Mouse (Mus musculus) erythroblast, embryonic 14.5 days (primary cell): Measurements from ENCODE around the gene Pde4b. TPM values are rescaled to one million over a fixed set of nuclear protein-coding genes. Genes with fewer than 3 reads are reported as not detected.

Experiments
- H3K27me3 ChIP-seq: 2 replicates; pipeline ENCODE4 v1.6.1; 2012; ENCODE audit warnings: inconsistent platforms; ENCODE audit not compliant: control insufficient read depth
- H3K36me3 ChIP-seq: 2 replicates; pipeline ENCODE4 v1.6.1; 2012; ENCODE audit warnings: mild to moderate bottlenecking, inconsistent platforms; ENCODE audit not compliant: control insufficient read depth
- H3K4me1 ChIP-seq: 2 replicates; pipeline ENCODE4 v1.6.1; 2012; ENCODE audit warnings: inconsistent platforms; ENCODE audit not compliant: control insufficient read depth
- H3K4me3 ChIP-seq: replicated peaks from 2 replicates; pipeline ENCODE3; 2012; ENCODE audit warnings: moderate library complexity, mild to moderate bottlenecking, inconsistent platforms
- H3K9me3 ChIP-seq: 2 replicates; pipeline ENCODE4 v1.6.1; 2012; ENCODE audit warnings: low read length, inconsistent platforms, mixed read lengths; ENCODE audit not compliant: control insufficient read depth
- GATA1 ChIP-seq: IDR thresholded peaks from 2 replicates; pipeline ENCODE4 v1.6.1; 2012; ENCODE audit warnings: low read length, inconsistent platforms, mixed read lengths
- TAL1 ChIP-seq: IDR thresholded peaks from 3 replicates; pipeline ENCODE4 v1.6.1; 2012; ENCODE audit warnings: low read length, inconsistent platforms, mixed read lengths
- polyA plus RNA-seq: library from polyadenylated mRNA; stranded (reverse); fragments of >175 nt; gene quantifications from 2 replicates; pipeline ENCODE4 v1.2.3, GENCODE M21; 2012

The Pde4b gene
- polyA plus RNA-seq, 1 experiment, result 0.08 TPM

DNA sequence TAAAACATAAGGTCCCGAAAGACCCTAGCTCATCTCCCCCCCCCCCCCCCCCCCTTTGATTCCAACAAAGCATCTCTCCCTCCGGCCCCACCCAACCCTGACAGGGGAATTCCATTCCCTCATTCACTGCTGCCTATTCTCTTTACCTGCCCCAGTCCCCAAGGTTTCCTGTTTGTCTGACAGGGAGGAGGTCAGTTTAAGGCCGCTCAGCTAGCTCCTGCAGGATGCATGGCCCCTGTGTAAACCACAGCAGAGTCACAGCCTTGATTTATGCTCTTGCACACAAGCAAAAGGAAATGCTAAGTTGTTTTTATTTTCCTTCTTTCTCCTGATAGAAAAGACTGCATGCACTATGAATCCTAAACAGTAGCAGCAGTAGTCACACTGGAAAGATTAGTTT, 516.6 kb downstream of the Pde4b start:
- Histone ChIP-seq H3K4me1 (no peaks in the 10 kb centered on the region), H3K36me3 (peaks cover 27% of the 10 kb centered on the region), H3K27me3 (no peaks in the 10 kb centered on the region), H3K4me3 (no peak overlapping the region), H3K9me3 (no peaks in the 10 kb centered on the region)
- TF ChIP-seq TAL1 (no peak), GATA1 (no peak)

GRCm38 (mm10) chr4:102605231-102605630, 517.9 kb downstream of the Pde4b start:
- Histone ChIP-seq H3K9me3 (no peaks in the 10 kb centered on the region), H3K4me1 (no peaks in the 10 kb centered on the region), H3K36me3 (peaks cover 17% of the 10 kb centered on the region), H3K27me3 (no peaks in the 10 kb centered on the region), H3K4me3 (no peak overlapping the region)
- TF ChIP-seq TAL1 (no peak), GATA1 (no peak)

DNA sequence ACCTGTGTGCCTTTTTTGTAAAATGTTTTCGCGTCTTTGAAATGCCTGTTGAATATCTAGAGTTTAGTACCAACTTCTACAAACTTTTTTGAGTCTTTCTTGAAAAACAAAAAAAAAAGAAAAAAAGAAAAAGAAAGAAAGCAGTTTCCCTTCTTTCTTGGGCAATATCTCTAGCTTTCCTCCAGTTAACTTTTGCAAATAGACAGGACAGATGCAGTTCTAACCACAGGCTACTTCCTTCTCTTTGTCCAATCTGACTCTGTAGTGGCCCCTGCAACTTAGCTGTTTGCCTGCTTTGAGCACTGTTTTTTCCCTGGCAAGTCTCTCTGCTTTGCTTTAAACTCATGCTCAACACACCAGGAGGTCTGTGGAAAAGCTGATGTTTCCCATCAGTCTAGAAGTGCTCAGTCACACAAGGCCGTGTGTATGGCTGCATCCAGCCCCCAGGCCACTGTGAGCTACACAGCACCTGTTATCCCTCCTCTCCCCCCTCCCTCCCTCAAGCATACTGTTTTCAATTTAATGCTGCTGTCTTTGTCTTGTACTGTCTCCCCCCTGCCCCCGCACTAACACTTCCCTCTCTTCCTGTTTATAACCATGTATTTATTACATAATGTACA, 518.5 kb downstream of the Pde4b start:
- H3K36me3 ChIP-seq, result peaks cover 17% of the 10 kb centered on the region
- H3K4me1 ChIP-seq, result no peaks in the 10 kb centered on the region
- H3K27me3 ChIP-seq, result no peaks in the 10 kb centered on the region
- TF ChIP-seq GATA1 (no peak), TAL1 (no peak)
- H3K9me3 ChIP-seq, result no peaks in the 10 kb centered on the region
- no peak overlapping the region for H3K4me3 ChIP-seq

DNA sequence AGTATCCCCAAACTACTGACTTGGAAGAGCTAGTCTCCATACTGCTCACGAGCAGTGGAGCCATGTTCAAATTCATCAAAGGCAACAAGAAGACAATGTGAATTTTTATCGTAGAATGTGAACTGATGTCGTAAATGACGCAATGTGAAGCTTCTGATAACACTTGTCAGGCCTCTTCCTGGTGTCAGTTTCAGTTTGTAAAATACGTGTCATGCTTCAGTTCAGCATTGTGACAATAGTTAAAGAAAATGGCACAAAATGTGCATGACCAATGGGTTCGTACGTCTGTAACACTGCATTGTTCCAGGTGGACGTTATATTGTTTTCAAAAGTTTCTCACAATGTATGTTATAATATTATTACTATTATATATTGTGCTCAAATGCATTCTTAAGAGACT, 519.5 kb downstream of the Pde4b start:
- H3K36me3 ChIP-seq, result peaks cover 15% of the 10 kb centered on the region
- H3K4me3 ChIP-seq, result no peak overlapping the region
- TF ChIP-seq TAL1, result no peak
- TF ChIP-seq GATA1, result no peak
- no peaks in the 10 kb centered on the region for H3K9me3 ChIP-seq
- H3K4me1 ChIP-seq, result no peaks in the 10 kb centered on the region
- no peaks in the 10 kb centered on the region for H3K27me3 ChIP-seq

DNA sequence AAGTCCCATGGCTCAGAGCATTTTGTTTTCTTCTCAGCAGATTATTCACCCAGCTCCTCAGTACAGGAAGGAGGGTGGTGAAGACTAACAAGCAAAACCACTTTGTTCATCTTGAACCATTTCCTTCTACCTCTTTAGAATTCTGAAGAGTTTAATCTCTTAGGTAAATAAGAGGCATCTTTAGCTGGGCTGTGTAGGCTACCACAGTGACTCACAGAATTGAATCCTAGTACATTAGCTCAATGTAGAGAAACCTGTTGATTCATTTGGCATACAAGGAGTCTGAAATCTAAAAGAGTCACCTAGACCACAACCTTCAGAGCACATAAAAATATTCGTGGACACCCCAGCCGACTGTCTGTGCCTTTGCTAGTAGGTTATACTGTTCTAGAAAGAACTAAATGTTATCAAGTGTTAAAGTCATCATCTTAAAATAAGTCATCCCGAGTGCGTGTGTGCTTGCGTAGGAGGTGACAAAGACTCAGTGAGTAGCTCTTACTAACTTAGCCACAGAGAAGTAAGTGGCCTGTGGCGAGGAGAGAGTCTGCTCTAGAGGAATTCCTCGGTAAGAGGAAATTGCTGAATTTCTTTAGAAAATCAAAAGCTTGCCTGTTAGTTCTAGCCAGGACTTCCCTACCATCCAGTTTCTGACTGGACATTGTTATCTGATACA, 520.5 kb downstream of the Pde4b start:
- TF ChIP-seq TAL1 (no peak), GATA1 (no peak)
- Histone ChIP-seq H3K4me1 (no peaks in the 10 kb centered on the region), H3K36me3 (peaks cover 14% of the 10 kb centered on the region), H3K27me3 (no peaks in the 10 kb centered on the region), H3K4me3 (no peak overlapping the region), H3K9me3 (no peaks in the 10 kb centered on the region)

- no peak for TF ChIP-seq TAL1
- TF ChIP-seq GATA1, result no peak
- Histone ChIP-seq H3K4me1 (no peaks in the 10 kb centered on the region), H3K36me3 (no peaks in the 10 kb centered on the region), H3K4me3 (no peak overlapping the region), H3K27me3 (no peaks in the 10 kb centered on the region), H3K9me3 (no peaks in the 10 kb centered on the region)
These were observed 525.3 kb downstream of the Pde4b start for GRCm38 (mm10) chr4:102612596-102612995.

GRCm38 (mm10) chr4:102617774-102618173, 530.4 kb downstream of the Pde4b start:
- no peaks in the 10 kb centered on the region for H3K4me1 ChIP-seq
- TF ChIP-seq GATA1, result no peak
- no peaks in the 10 kb centered on the region for H3K27me3 ChIP-seq
- no peaks in the 10 kb centered on the region for H3K36me3 ChIP-seq
- H3K9me3 ChIP-seq, result no peaks in the 10 kb centered on the region
- H3K4me3 ChIP-seq, result no peak overlapping the region

- TF ChIP-seq TAL1, result no peak
- no peak for TF ChIP-seq GATA1
- H3K4me3 ChIP-seq, result no peak overlapping the region
These were observed 531.3 kb downstream of the Pde4b start for GRCm38 (mm10) chr4:102618609-102619008.

DNA sequence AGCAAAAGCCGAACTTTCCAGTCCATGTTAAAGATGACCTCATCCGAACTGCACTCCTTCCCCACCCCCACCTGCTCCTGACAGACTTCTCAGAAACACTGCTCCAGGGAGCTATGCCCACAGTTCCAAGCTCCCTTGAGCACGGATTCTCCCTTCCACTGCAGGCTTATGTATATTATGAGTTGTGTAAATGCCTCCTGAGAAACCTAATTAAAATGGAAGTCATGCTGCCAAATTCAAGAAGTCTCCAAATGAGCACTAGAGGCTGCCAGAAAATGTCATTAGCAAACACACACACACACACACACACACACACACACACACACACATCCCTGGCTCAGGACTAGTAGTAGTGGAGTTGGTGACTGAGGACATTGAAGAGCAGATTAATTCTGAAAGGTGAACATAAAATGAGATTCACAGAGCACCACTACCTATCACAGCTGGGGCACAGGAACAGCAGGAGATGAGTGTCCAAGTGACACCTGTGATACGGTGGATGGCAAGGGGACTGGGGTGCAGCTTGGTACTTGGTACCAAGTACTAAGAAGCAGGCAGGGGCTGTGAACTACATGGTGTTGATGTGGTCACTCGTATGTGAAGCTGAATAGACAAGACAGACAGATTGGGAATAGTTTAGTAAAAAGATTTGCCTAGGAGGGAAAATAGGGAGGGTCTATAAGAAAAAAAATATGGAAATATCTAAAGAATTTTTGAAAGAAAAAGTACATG, 533.0 kb downstream of the Pde4b start:
- Histone ChIP-seq H3K27me3 (no peaks in the 10 kb centered on the region), H3K4me1 (no peaks in the 10 kb centered on the region), H3K9me3 (no peaks in the 10 kb centered on the region), H3K36me3 (no peaks in the 10 kb centered on the region), H3K4me3 (no peak overlapping the region)
- TF ChIP-seq TAL1 (no peak), GATA1 (no peak)

More at GRCm38 (mm10) chr4:102618609-102619008, 531.3 kb downstream of the Pde4b start:
- Histone ChIP-seq H3K36me3 (no peaks in the 10 kb centered on the region), H3K4me1 (no peaks in the 10 kb centered on the region), H3K27me3 (no peaks in the 10 kb centered on the region), H3K9me3 (no peaks in the 10 kb centered on the region)
